Mouse (Mus musculus): ENCODE data around the gene Tmem221. TPM values are rescaled to one million over a fixed set of nuclear protein-coding genes. Genes with fewer than 3 reads are reported as not detected.

The Tmem221 gene
- polyA plus RNA-seq (2015; fragmentation: Nextera tagmentation; extraction: Ambion mirVana): 0.17 TPM in 1 of 2 replicates, not detected in the other

DNA sequence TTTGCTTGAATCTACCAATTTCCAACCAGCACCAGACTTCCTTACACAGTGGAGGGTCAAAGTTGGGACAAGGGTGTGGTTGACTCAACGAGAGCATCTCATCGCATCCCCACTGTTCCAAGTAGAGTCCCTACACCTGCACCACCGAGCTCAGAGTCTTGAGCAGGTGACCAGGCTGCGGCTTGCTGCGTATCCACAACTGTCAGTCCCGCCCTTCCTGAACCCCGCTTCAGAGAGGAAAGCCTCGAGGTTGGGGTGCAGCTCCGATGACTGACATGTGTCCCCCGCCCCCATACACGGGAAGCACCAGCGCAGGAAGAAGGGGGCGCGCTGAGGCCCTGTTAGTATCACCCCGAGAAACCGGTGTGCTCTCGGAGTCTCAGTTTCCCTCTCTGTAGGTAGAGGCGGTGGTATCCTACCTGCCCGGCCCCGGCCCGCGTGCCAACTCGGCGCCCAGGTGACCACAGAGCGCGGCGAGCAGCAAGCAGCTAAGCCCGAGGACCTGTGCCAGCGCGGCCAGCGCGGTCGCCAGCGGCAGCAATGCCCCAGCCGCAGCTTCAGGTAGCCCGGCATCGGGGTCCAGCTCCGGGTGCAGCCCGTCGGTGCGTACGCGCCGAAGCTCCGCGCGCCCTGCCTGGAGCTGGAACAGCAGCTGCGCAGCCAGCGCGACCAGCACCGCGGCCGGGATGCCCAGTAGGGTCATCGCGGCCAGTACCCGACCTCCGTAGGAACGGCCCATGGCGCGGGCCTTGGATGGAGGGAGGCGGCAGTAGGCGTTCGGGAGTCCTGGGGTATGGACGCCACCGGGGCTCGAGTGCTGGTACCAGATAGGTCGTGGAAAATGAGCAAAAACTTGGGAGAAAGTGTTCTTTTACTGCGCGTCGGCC is at the start of gene Tmem221:
Gene Tmem221 (minus strand): TSS at position 801 of the 887 bp plus-strand sequence.
- peak within 1 kb of the TSS; percentile 20; the same call in 1 of the 2 replicates for H3K9ac ChIP-seq (ENCODE audit: low read depth, low read length)
- H3K9me3 ChIP-seq (replicated peaks; ENCODE audit: control insufficient read depth, low read length, poor library complexity, severe bottlenecking): no peaks in the 10 kb centered on the region
- H3K4me2 ChIP-seq (ENCODE audit: low read length): peak within 1 kb of the TSS; percentile 39
- H3K27me3 ChIP-seq (ENCODE audit: control insufficient read depth, insufficient read depth, low read depth, low read length): peaks cover 69% of the 10 kb centered on the region
- 0 out of 2 replicates have a peak within 1 kb of the TSS, but pooled peaks have one; percentile 20 for H3K4me3 ChIP-seq (ENCODE audit: low read depth, low read length)
- WGBS: 5% methylated on average over 70 of the region's 70 CpGs
- H3K27ac ChIP-seq (ENCODE audit: low read length): no peak within 1 kb of the TSS
- H3K36me3 ChIP-seq (ENCODE audit: control insufficient read depth, insufficient read depth, low read length): no peaks in the 10 kb centered on the region
- ATAC-seq: no peak
- peaks cover 13% of the 10 kb centered on the region for H3K4me1 ChIP-seq (ENCODE audit: control insufficient read depth, insufficient read depth, low read length)

- H3K9me3 ChIP-seq (replicated peaks; ENCODE audit: control insufficient read depth, low read length, poor library complexity, severe bottlenecking): no peaks in the 10 kb centered on the region
- no peak overlapping the region for H3K27ac ChIP-seq (ENCODE audit: low read length)
- peaks cover 9% of the 10 kb centered on the region; the same call in 1 of the 2 replicates for H3K4me1 ChIP-seq (ENCODE audit: control insufficient read depth, insufficient read depth, low read length)
- no peak for ATAC-seq
- WGBS: 53% methylated on average over 7 of the region's 7 CpGs
- peaks cover 38% of the 10 kb centered on the region for H3K27me3 ChIP-seq (ENCODE audit: control insufficient read depth, insufficient read depth, low read depth, low read length)
- H3K4me2 ChIP-seq (ENCODE audit: low read length): no peak overlapping the region
- no peaks in the 10 kb centered on the region for H3K36me3 ChIP-seq (ENCODE audit: control insufficient read depth, insufficient read depth, low read length)
- no peak overlapping the region for H3K9ac ChIP-seq (ENCODE audit: low read depth, low read length)
- H3K4me3 ChIP-seq (ENCODE audit: low read depth, low read length): no peak overlapping the region
These were observed 45.4 kb upstream of the Tmem221 start for GRCm38 (mm10) chr8:71604021-71604420.

DNA sequence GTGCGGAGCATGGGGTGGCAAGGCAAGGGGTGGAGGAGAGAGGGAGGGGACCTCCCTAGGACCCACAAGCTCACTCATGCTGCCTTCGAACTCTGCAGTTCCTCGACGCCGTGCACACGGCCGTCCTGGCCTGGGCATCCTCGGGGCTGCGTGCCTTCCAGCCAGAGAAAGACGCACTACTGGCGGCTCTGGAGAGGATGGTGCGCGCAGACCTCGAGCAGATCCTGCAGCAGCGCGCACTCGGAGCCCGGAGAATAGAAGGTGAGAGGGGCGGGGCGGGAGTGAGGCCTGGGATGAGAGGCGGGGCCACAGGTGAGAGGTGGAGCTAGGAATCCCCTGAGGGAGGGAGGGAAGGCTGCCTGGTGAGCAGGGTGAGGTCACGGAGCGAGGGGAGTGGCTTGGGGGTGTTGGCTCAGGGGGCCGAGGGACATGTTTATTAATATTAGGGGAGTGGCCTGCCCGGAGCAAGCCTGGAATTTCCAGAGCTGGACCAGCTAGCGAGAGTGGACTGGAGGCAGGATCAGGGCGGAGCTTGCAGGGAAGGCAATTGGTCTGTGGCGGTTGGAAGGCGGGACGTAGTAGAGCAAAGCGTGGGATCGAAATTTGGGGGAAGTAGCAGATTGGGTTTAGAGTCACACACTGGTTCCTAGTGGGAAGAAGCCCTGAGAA is 44.1 kb upstream of the Tmem221 start:
- Histone ChIP-seq H3K4me2 (ENCODE audit: low read length) (peak overlapping the region; percentile 52), H3K36me3 (ENCODE audit: control insufficient read depth, insufficient read depth, low read length) (no peaks in the 10 kb centered on the region), H3K9me3 (replicated peaks; ENCODE audit: control insufficient read depth, low read length, poor library complexity, severe bottlenecking) (no peaks in the 10 kb centered on the region), H3K4me3 (ENCODE audit: low read depth, low read length) (peak overlapping the region; percentile 38), H3K9ac (ENCODE audit: low read depth, low read length) (peak overlapping the region; percentile 57), H3K4me1 (ENCODE audit: control insufficient read depth, insufficient read depth, low read length) (peaks cover 9% of the 10 kb centered on the region; the same call in 1 of the 2 replicates), H3K27me3 (ENCODE audit: control insufficient read depth, insufficient read depth, low read depth, low read length) (peaks cover 38% of the 10 kb centered on the region), H3K27ac (ENCODE audit: low read length) (peak overlapping the region; percentile 17; the same call in 1 of the 2 replicates)
- peak; percentile 76 for ATAC-seq
- under 1% methylated on average over 32 of the region's 32 CpGs for WGBS

DNA sequence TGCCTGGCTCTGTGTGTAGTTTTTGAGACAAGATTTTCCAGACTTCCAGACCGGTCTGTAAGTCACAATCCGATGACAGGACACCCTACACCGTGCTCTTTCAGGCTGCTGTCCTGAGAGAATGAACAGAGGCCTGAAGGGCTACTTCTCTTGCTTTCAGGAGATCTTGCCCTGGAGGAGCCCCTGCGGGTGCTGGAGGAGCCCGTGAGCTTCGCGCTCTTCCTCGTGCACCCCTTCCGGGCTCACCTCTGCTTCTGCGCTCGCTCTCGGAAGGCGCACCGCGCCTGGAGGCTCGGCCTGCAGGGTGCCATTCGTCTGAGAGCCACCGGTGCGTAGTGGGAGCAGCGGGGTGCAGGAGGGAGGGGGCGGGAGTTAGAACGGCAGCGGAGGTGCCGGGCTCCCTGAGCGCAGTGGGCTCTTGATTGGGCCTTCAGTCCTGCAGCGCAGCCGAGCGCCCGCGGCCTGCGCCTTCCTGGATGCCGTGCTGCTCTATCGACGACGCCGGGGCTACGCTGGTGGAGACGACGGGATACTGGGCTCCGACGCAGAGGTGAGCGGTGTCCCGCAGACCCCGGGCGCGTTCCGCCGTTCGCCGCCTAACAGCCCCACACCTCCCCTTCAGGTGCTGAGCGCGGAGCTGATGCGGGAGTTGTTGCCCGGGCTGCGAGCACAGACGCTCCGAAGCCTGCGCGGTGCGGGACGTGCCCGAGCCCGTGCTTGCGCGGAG is 43.4 kb upstream of the Tmem221 start:
- Histone ChIP-seq H3K4me1 (ENCODE audit: control insufficient read depth, insufficient read depth, low read length) (peaks cover 9% of the 10 kb centered on the region; the same call in 1 of the 2 replicates), H3K9me3 (replicated peaks; ENCODE audit: control insufficient read depth, low read length, poor library complexity, severe bottlenecking) (no peaks in the 10 kb centered on the region), H3K27me3 (ENCODE audit: control insufficient read depth, insufficient read depth, low read depth, low read length) (peaks cover 38% of the 10 kb centered on the region), H3K27ac (ENCODE audit: low read length) (peak overlapping the region; percentile 17; the same call in 1 of the 2 replicates), H3K9ac (ENCODE audit: low read depth, low read length) (peak overlapping the region; percentile 57), H3K4me3 (ENCODE audit: low read depth, low read length) (peak overlapping the region; percentile 38), H3K36me3 (ENCODE audit: control insufficient read depth, insufficient read depth, low read length) (no peaks in the 10 kb centered on the region), H3K4me2 (ENCODE audit: low read length) (peak overlapping the region; percentile 52)
- peak; percentile 1; the same call in 1 of the 2 replicates for ATAC-seq
- WGBS: 3% methylated on average over 65 of the region's 65 CpGs

- WGBS: 91% methylated on average over 5 of the region's 5 CpGs
- Histone ChIP-seq H3K27ac (ENCODE audit: low read length) (no peak overlapping the region), H3K4me3 (ENCODE audit: low read depth, low read length) (no peak overlapping the region), H3K9me3 (replicated peaks; ENCODE audit: control insufficient read depth, low read length, poor library complexity, severe bottlenecking) (no peaks in the 10 kb centered on the region), H3K27me3 (ENCODE audit: control insufficient read depth, insufficient read depth, low read depth, low read length) (peaks cover 31% of the 10 kb centered on the region), H3K4me2 (ENCODE audit: low read length) (no peak overlapping the region), H3K4me1 (ENCODE audit: control insufficient read depth, insufficient read depth, low read length) (peaks cover 9% of the 10 kb centered on the region; the same call in 1 of the 2 replicates), H3K9ac (ENCODE audit: low read depth, low read length) (no peak overlapping the region), H3K36me3 (ENCODE audit: control insufficient read depth, insufficient read depth, low read length) (no peaks in the 10 kb centered on the region)
- no peak for ATAC-seq
These were observed 40.2 kb upstream of the Tmem221 start for GRCm38 (mm10) chr8:71598841-71599240.

GRCm38 (mm10) chr8:71598375-71598774 is 39.7 kb upstream of the Tmem221 start:
- Histone ChIP-seq H3K9me3 (replicated peaks; ENCODE audit: control insufficient read depth, low read length, poor library complexity, severe bottlenecking) (no peaks in the 10 kb centered on the region), H3K27ac (ENCODE audit: low read length) (no peak overlapping the region), H3K27me3 (ENCODE audit: control insufficient read depth, insufficient read depth, low read depth, low read length) (peaks cover 28% of the 10 kb centered on the region), H3K9ac (ENCODE audit: low read depth, low read length) (no peak overlapping the region), H3K4me1 (ENCODE audit: control insufficient read depth, insufficient read depth, low read length) (peaks cover 13% of the 10 kb centered on the region; the same call in 1 of the 2 replicates), H3K36me3 (ENCODE audit: control insufficient read depth, insufficient read depth, low read length) (no peaks in the 10 kb centered on the region), H3K4me3 (ENCODE audit: low read depth, low read length) (no peak overlapping the region), H3K4me2 (ENCODE audit: low read length) (no peak overlapping the region)
- no peak for ATAC-seq

- Histone ChIP-seq H3K9ac (ENCODE audit: low read depth, low read length) (no peak within 1 kb of the TSS), H3K27me3 (ENCODE audit: control insufficient read depth, insufficient read depth, low read depth, low read length) (peaks cover 19% of the 10 kb centered on the region), H3K36me3 (ENCODE audit: control insufficient read depth, insufficient read depth, low read length) (no peaks in the 10 kb centered on the region), H3K4me3 (ENCODE audit: low read depth, low read length) (no peak within 1 kb of the TSS), H3K9me3 (replicated peaks; ENCODE audit: control insufficient read depth, low read length, poor library complexity, severe bottlenecking) (no peaks in the 10 kb centered on the region), H3K4me1 (ENCODE audit: control insufficient read depth, insufficient read depth, low read length) (peaks cover 17% of the 10 kb centered on the region), H3K27ac (ENCODE audit: low read length) (no peak within 1 kb of the TSS), H3K4me2 (ENCODE audit: low read length) (no peak within 1 kb of the TSS)
- 72% methylated on average over 3 of the region's 3 CpGs for WGBS
- ATAC-seq: no peak
These were observed 38.8 kb upstream of the Tmem221 start, which contains the start of gene Fam129c for GRCm38 (mm10) chr8:71597451-71597850. Fam129c (plus strand) TSS chr8:71597648.

GRCm38 (mm10) chr8:71596798-71597197 is 38.1 kb upstream of the Tmem221 start:
- no peak overlapping the region for H3K4me2 ChIP-seq (ENCODE audit: low read length)
- H3K4me3 ChIP-seq (ENCODE audit: low read depth, low read length): no peak overlapping the region
- ATAC-seq: no peak
- H3K9ac ChIP-seq (ENCODE audit: low read depth, low read length): no peak overlapping the region
- H3K4me1 ChIP-seq (ENCODE audit: control insufficient read depth, insufficient read depth, low read length): peaks cover 12% of the 10 kb centered on the region
- H3K36me3 ChIP-seq (ENCODE audit: control insufficient read depth, insufficient read depth, low read length): no peaks in the 10 kb centered on the region
- H3K9me3 ChIP-seq (replicated peaks; ENCODE audit: control insufficient read depth, low read length, poor library complexity, severe bottlenecking): no peaks in the 10 kb centered on the region
- no peak overlapping the region for H3K27ac ChIP-seq (ENCODE audit: low read length)
- WGBS: 86% methylated on average over 4 of the region's 4 CpGs
- peaks cover 12% of the 10 kb centered on the region for H3K27me3 ChIP-seq (ENCODE audit: control insufficient read depth, insufficient read depth, low read depth, low read length)
